Mouse (Mus musculus): Measurements from ENCODE around the gene Camsap1. TPM values are rescaled to one million over a fixed set of nuclear protein-coding genes. Genes with fewer than 3 reads are reported as not detected.

Camsap1 gene
- polyA plus RNA-seq, 1 experiment, result 63.0 TPM

GRCm38 (mm10) chr2:25943822-25944221 is 39.3 kb downstream of the Camsap1 start:
- no peak overlapping the region for H3K27ac ChIP-seq (ENCODE audit: insufficient read depth, low read length)
- no peak overlapping the region for H3K9ac ChIP-seq (ENCODE audit: low read depth, poor library complexity, severe bottlenecking)
- H3K9me3 ChIP-seq (replicated peaks; ENCODE audit: control insufficient read depth, insufficient read depth, low read length, poor library complexity, severe bottlenecking), result no peaks in the 10 kb centered on the region
- TF ChIP-seq EP300 (IDR thresholded peaks at IDR 0.05; ENCODE audit: insufficient read depth, low read depth, low read length) (no peak), CTCF (IDR thresholded peaks at IDR 0.05; ENCODE audit: low read depth, low read length) (no peak), POLR2A (IDR thresholded peaks at IDR 0.05; ENCODE audit: insufficient read depth, low read length) (no peak)
- H3K36me3 ChIP-seq (ENCODE audit: control insufficient read depth, insufficient read depth, low read length, poor library complexity, severe bottlenecking), result peaks cover 40% of the 10 kb centered on the region
- no peaks in the 10 kb centered on the region for H3K27me3 ChIP-seq (ENCODE audit: control insufficient read depth, insufficient read depth, low read length, poor library complexity, severe bottlenecking)
- H3K4me3 ChIP-seq (ENCODE audit: low read depth, low read length), result no peak overlapping the region
- H3K4me1 ChIP-seq (ENCODE audit: control insufficient read depth, insufficient read depth, low read length), result no peaks in the 10 kb centered on the region

GRCm38 (mm10) chr2:25940503-25940902 is 42.6 kb downstream of the Camsap1 start:
- Histone ChIP-seq H3K27me3 (ENCODE audit: control insufficient read depth, insufficient read depth, low read length, poor library complexity, severe bottlenecking) (no peaks in the 10 kb centered on the region), H3K36me3 (ENCODE audit: control insufficient read depth, insufficient read depth, low read length, poor library complexity, severe bottlenecking) (peaks cover 58% of the 10 kb centered on the region), H3K9ac (ENCODE audit: low read depth, poor library complexity, severe bottlenecking) (no peak overlapping the region), H3K9me3 (replicated peaks; ENCODE audit: control insufficient read depth, insufficient read depth, low read length, poor library complexity, severe bottlenecking) (no peaks in the 10 kb centered on the region), H3K4me1 (ENCODE audit: control insufficient read depth, insufficient read depth, low read length) (no peaks in the 10 kb centered on the region), H3K27ac (ENCODE audit: insufficient read depth, low read length) (no peak overlapping the region), H3K4me3 (ENCODE audit: low read depth, low read length) (no peak overlapping the region)
- no peak for TF ChIP-seq POLR2A (IDR thresholded peaks at IDR 0.05; ENCODE audit: insufficient read depth, low read length)
- no peak for TF ChIP-seq EP300 (IDR thresholded peaks at IDR 0.05; ENCODE audit: insufficient read depth, low read depth, low read length)
- TF ChIP-seq CTCF (IDR thresholded peaks at IDR 0.05; ENCODE audit: low read depth, low read length), result no peak

- Histone ChIP-seq H3K4me1 (ENCODE audit: control insufficient read depth, insufficient read depth, low read length) (no peaks in the 10 kb centered on the region), H3K27me3 (ENCODE audit: control insufficient read depth, insufficient read depth, low read length, poor library complexity, severe bottlenecking) (no peaks in the 10 kb centered on the region), H3K9ac (ENCODE audit: low read depth, poor library complexity, severe bottlenecking) (no peak overlapping the region), H3K4me3 (ENCODE audit: low read depth, low read length) (no peak overlapping the region), H3K27ac (ENCODE audit: insufficient read depth, low read length) (no peak overlapping the region), H3K36me3 (ENCODE audit: control insufficient read depth, insufficient read depth, low read length, poor library complexity, severe bottlenecking) (peaks cover 44% of the 10 kb centered on the region), H3K9me3 (replicated peaks; ENCODE audit: control insufficient read depth, insufficient read depth, low read length, poor library complexity, severe bottlenecking) (no peaks in the 10 kb centered on the region)
- peak; percentile 74 for TF ChIP-seq CTCF (IDR thresholded peaks at IDR 0.05; ENCODE audit: low read depth, low read length)
- TF ChIP-seq POLR2A (IDR thresholded peaks at IDR 0.05; ENCODE audit: insufficient read depth, low read length), result no peak
- TF ChIP-seq EP300 (IDR thresholded peaks at IDR 0.05; ENCODE audit: insufficient read depth, low read depth, low read length), result no peak
Observed at GRCm38 (mm10) chr2:25931249-25931859, 51.7 kb downstream of the Camsap1 start.

- Histone ChIP-seq H3K27ac (ENCODE audit: insufficient read depth, low read length) (no peak overlapping the region), H3K9ac (ENCODE audit: low read depth, poor library complexity, severe bottlenecking) (no peak overlapping the region), H3K4me1 (ENCODE audit: control insufficient read depth, insufficient read depth, low read length) (no peaks in the 10 kb centered on the region), H3K27me3 (ENCODE audit: control insufficient read depth, insufficient read depth, low read length, poor library complexity, severe bottlenecking) (no peaks in the 10 kb centered on the region), H3K9me3 (replicated peaks; ENCODE audit: control insufficient read depth, insufficient read depth, low read length, poor library complexity, severe bottlenecking) (no peaks in the 10 kb centered on the region), H3K4me3 (ENCODE audit: low read depth, low read length) (no peak overlapping the region), H3K36me3 (ENCODE audit: control insufficient read depth, insufficient read depth, low read length, poor library complexity, severe bottlenecking) (peaks cover 25% of the 10 kb centered on the region)
- TF ChIP-seq POLR2A (IDR thresholded peaks at IDR 0.05; ENCODE audit: insufficient read depth, low read length), result no peak
- TF ChIP-seq CTCF (IDR thresholded peaks at IDR 0.05; ENCODE audit: low read depth, low read length), result no peak
- no peak for TF ChIP-seq EP300 (IDR thresholded peaks at IDR 0.05; ENCODE audit: insufficient read depth, low read depth, low read length)
Observed at GRCm38 (mm10) chr2:25927821-25928220, 55.3 kb downstream of the Camsap1 start.

GRCm38 (mm10) chr2:25924934-25925333 is 58.1 kb downstream of the Camsap1 start:
- no peaks in the 10 kb centered on the region for H3K9me3 ChIP-seq (replicated peaks; ENCODE audit: control insufficient read depth, insufficient read depth, low read length, poor library complexity, severe bottlenecking)

GRCm38 (mm10) chr2:25923799-25924198 is 59.3 kb downstream of the Camsap1 start:
- Histone ChIP-seq H3K27me3 (ENCODE audit: control insufficient read depth, insufficient read depth, low read length, poor library complexity, severe bottlenecking) (no peaks in the 10 kb centered on the region), H3K27ac (ENCODE audit: insufficient read depth, low read length) (no peak overlapping the region), H3K9me3 (replicated peaks; ENCODE audit: control insufficient read depth, insufficient read depth, low read length, poor library complexity, severe bottlenecking) (no peaks in the 10 kb centered on the region), H3K4me3 (ENCODE audit: low read depth, low read length) (no peak overlapping the region), H3K36me3 (ENCODE audit: control insufficient read depth, insufficient read depth, low read length, poor library complexity, severe bottlenecking) (peaks cover 7% of the 10 kb centered on the region), H3K9ac (ENCODE audit: low read depth, poor library complexity, severe bottlenecking) (no peak overlapping the region), H3K4me1 (ENCODE audit: control insufficient read depth, insufficient read depth, low read length) (no peaks in the 10 kb centered on the region)
- TF ChIP-seq CTCF (IDR thresholded peaks at IDR 0.05; ENCODE audit: low read depth, low read length) (no peak), EP300 (IDR thresholded peaks at IDR 0.05; ENCODE audit: insufficient read depth, low read depth, low read length) (no peak), POLR2A (IDR thresholded peaks at IDR 0.05; ENCODE audit: insufficient read depth, low read length) (no peak)

More at GRCm38 (mm10) chr2:25924934-25925333, 58.1 kb downstream of the Camsap1 start:
- Histone ChIP-seq H3K27ac (ENCODE audit: insufficient read depth, low read length) (no peak overlapping the region), H3K27me3 (ENCODE audit: control insufficient read depth, insufficient read depth, low read length, poor library complexity, severe bottlenecking) (no peaks in the 10 kb centered on the region), H3K9ac (ENCODE audit: low read depth, poor library complexity, severe bottlenecking) (no peak overlapping the region), H3K4me1 (ENCODE audit: control insufficient read depth, insufficient read depth, low read length) (no peaks in the 10 kb centered on the region), H3K36me3 (ENCODE audit: control insufficient read depth, insufficient read depth, low read length, poor library complexity, severe bottlenecking) (peaks cover 15% of the 10 kb centered on the region), H3K4me3 (ENCODE audit: low read depth, low read length) (no peak overlapping the region)
- no peak for TF ChIP-seq POLR2A (IDR thresholded peaks at IDR 0.05; ENCODE audit: insufficient read depth, low read length)
- no peak for TF ChIP-seq EP300 (IDR thresholded peaks at IDR 0.05; ENCODE audit: insufficient read depth, low read depth, low read length)
- TF ChIP-seq CTCF (IDR thresholded peaks at IDR 0.05; ENCODE audit: low read depth, low read length), result no peak

Data from ES-Bruce4 (cell line).